Mouse (Mus musculus) ES-Bruce4 (cell line): ENCODE measurements around the gene Dnah17.

ENCODE experiments used
- CTCF ChIP-seq: IDR thresholded peaks from one replicate; pipeline ENCODE4 v1.8.1; 2011; ENCODE audit warnings: low read depth, low read length
- POLR2A ChIP-seq: IDR thresholded peaks from one replicate; pipeline ENCODE4 v1.8.1; 2011; ENCODE audit warnings: low read length; ENCODE audit not compliant: insufficient read depth

- TF ChIP-seq POLR2A (no peak), CTCF (no peak)
Measured at GRCm38 (mm10) chr11:118031134-118031533, 99.3 kb downstream of the Dnah17 start.
